In the genomic region with DNA sequence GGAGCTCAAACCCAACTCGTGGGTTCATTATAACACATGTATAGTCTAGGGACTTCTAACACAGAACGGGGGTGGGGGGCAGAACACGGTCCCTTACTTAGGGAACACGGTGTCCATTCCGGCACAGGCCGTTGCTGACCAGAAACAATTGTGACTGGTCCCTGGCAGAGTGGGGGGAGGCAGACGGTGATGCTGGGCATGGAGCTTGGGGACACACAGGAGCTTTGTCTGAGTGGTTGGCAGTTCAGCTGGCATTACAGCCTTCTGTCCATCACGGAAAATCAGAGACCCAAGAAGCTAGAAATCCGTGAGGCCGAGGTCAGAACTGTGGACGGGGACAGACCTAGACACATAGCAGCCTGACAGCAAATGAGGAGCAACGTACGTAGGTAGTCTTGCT, we compare ENCODE assay signal across 21 mouse cellular contexts. TPM values are rescaled to one million over a fixed set of nuclear protein-coding genes. Genes with fewer than 3 reads are reported as not detected.
"Had no signal": no experiment of that assay in that cellular context is flagged by ENCODE, and none has a peak within 500 bp of the region (broad histone marks: within the 10 kb centered on the region; RNA-seq: fewer than 3 reads in every experiment).

No protein-coding gene starts in this region.

- DNase-seq: kidney, adult 2 months; kidney, postnatal 14 days; left cerebral cortex, postnatal 4 days; lung, adult 18-20 months; retina, postnatal 1 day; right cerebral cortex, postnatal 14 days; thymus, adult 18-20 months; thymus, postnatal 14 days had no signal

- H3K4me1 ChIP-seq: kidney, embryonic 15.5 days; limb, embryonic 13.5 days; neural tube, embryonic 13.5 days had no signal

- ATAC-seq: intestine, embryonic 16.5 days; midbrain, embryonic 16.5 days had no signal

- H3K27ac ChIP-seq: kidney, embryonic 15.5 days; limb, embryonic 13.5 days; liver, embryonic 14.5 days; midbrain, embryonic 12.5 days; neural tube, embryonic 13.5 days; stomach, postnatal 0 days had no signal

- H3K4me3 ChIP-seq: kidney, embryonic 15.5 days; limb, embryonic 13.5 days; midbrain, embryonic 12.5 days; neural tube, embryonic 13.5 days had no signal

RNA-seq across cellular contexts. Expression of a gene that starts 5.0 kb away (rescaled TPM):
- total RNA-seq: liver, adult 2 months; megakaryocyte-erythroid progenitor cell, adult 5-6 weeks had no signal
- polyA plus RNA-seq: intestine, embryonic 16.5 days; kidney, adult 2 months; kidney, embryonic 15.5 days; large intestine, adult 2 months; limb, embryonic 13.5 days; liver, adult 2 months; lung, embryonic 16.5 days; small intestine, adult 2 months had no signal

RNA-seq across cellular contexts. Expression of a gene that starts 52.6 kb away (rescaled TPM):
- total RNA-seq: left cerebral cortex, postnatal 4 days; liver, adult 2 months; megakaryocyte-erythroid progenitor cell, adult 5-6 weeks had no signal
- polyA plus RNA-seq: kidney, embryonic 15.5 days; liver, embryonic 14.5 days; midbrain, embryonic 12.5 days; midbrain, embryonic 16.5 days; neural tube, embryonic 13.5 days had no signal
